Mouse (Mus musculus) testis, adult 2 months (tissue): Measurements from ENCODE around the gene Il6ra. TPM values are rescaled to one million over a fixed set of nuclear protein-coding genes. Genes with fewer than 3 reads are reported as not detected.

Experiments
- H3K27ac ChIP-seq: fragments of 200-500 bp; 2 replicates; pipeline ENCODE4 v1.5.1; 2012; ENCODE audit warnings: low read depth, low read length; ENCODE audit not compliant: control insufficient read depth, insufficient read depth
- H3K27me3 ChIP-seq: fragments of 200-500 bp; 2 replicates; pipeline ENCODE4 v1.6.1; 2012; ENCODE audit warnings: mild to moderate bottlenecking, low read length, moderate library complexity; ENCODE audit not compliant: control insufficient read depth, insufficient read depth
- H3K36me3 ChIP-seq: fragments of 200-500 bp; 2 replicates; pipeline ENCODE4 v1.6.1; 2012; ENCODE audit warnings: mild to moderate bottlenecking, low read length; ENCODE audit not compliant: control insufficient read depth, insufficient read depth
- H3K4me1 ChIP-seq: fragments of 200-500 bp; 2 replicates; pipeline ENCODE4 v1.6.1; 2012; ENCODE audit warnings: low read length; ENCODE audit not compliant: control insufficient read depth, insufficient read depth
- H3K4me3 ChIP-seq: fragments of 200-500 bp; 2 replicates; pipeline ENCODE4 v1.5.1; 2012; ENCODE audit warnings: low read depth, mild to moderate bottlenecking, low read length, moderate library complexity, mixed read lengths; ENCODE audit not compliant: control insufficient read depth
- CTCF ChIP-seq: fragments of 200-500 bp; IDR thresholded peaks from 2 replicates; pipeline ENCODE4 v1.5.1; 2012; ENCODE audit warnings: low read depth, mild to moderate bottlenecking, inconsistent platforms, low read length, moderate library complexity; ENCODE audit not compliant: control insufficient read depth, insufficient read depth, insufficient replicate concordance
- POLR2A ChIP-seq: fragments of 200-500 bp; IDR thresholded peaks from 2 replicates; pipeline ENCODE4 v1.6.1; 2012; ENCODE audit warnings: low read depth, mild to moderate bottlenecking, inconsistent platforms, low read length, moderate library complexity; ENCODE audit not compliant: control insufficient read depth
- polyA plus RNA-seq: library from polyadenylated mRNA; depleted of rRNA; stranded (reverse); fragments of >200 nt; gene quantifications from 2 replicates; pipeline ENCODE4 v1.2.3, GENCODE M21; 2012

Gene Il6ra
- polyA plus RNA-seq, 1 experiment, result 1.1 TPM

GRCm38 (mm10) chr3:89932925-89933324, 19.9 kb upstream of the Il6ra start:
- Histone ChIP-seq H3K36me3 (no peaks in the 10 kb centered on the region), H3K4me3 (no peak overlapping the region), H3K27me3 (no peaks in the 10 kb centered on the region), H3K4me1 (no peaks in the 10 kb centered on the region), H3K27ac (no peak overlapping the region)
- TF ChIP-seq POLR2A (no peak), CTCF (no peak)

GRCm38 (mm10) chr3:89928956-89929355, 16.0 kb upstream of the Il6ra start:
- H3K4me1 ChIP-seq, result no peaks in the 10 kb centered on the region
- no peaks in the 10 kb centered on the region for H3K27me3 ChIP-seq
- no peak overlapping the region for H3K27ac ChIP-seq
- H3K36me3 ChIP-seq, result no peaks in the 10 kb centered on the region
- H3K4me3 ChIP-seq, result no peak overlapping the region
- no peak for TF ChIP-seq CTCF
- TF ChIP-seq POLR2A, result no peak

GRCm38 (mm10) chr3:89926440-89926839, 13.4 kb upstream of the Il6ra start:
- H3K4me1 ChIP-seq, result no peaks in the 10 kb centered on the region
- no peaks in the 10 kb centered on the region for H3K36me3 ChIP-seq
- H3K4me3 ChIP-seq, result no peak overlapping the region
- H3K27me3 ChIP-seq, result no peaks in the 10 kb centered on the region
- TF ChIP-seq CTCF (no peak), POLR2A (no peak)
- no peak overlapping the region for H3K27ac ChIP-seq

DNA sequence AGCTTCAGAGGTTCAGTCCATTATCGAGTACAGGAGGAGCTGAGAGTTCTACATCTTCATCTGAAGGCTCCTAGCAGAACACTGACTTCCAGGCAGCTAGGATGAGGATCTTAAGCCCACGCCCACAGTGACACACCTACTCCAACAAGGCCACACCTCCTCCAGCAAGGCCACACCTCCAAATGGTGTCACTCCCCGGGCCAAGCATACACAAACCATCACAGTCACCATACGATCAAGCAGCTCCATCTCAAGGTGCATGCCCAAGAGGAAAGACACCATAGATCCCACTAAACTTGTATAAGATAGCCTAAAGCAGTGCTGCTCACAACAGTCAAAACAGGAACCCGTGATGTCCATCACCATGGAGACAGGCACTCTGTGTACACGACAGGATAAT, 7.7 kb upstream of the Il6ra start:
- no peaks in the 10 kb centered on the region for H3K4me1 ChIP-seq
- no peak overlapping the region for H3K4me3 ChIP-seq
- no peaks in the 10 kb centered on the region for H3K27me3 ChIP-seq
- H3K27ac ChIP-seq, result no peak overlapping the region
- no peaks in the 10 kb centered on the region for H3K36me3 ChIP-seq
- no peak for TF ChIP-seq CTCF

DNA sequence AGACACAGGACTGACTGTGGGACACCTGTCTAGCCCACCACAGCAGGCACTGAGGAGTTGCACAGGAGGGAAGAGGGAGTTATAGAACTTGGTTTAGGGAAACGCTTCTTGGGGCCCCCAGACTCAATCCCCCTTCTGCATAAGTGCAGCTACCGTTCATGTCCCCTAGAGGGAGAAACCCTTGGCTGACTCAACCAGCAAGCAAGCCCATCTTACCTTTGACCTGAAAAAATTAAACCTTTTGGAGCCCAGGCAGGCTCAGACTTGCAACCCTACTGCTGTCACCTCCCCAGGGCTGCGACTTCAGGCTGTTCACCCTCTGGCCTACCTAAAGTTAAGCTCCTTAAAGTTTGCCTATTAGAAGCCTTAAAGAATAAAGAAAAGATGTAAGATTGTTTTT, 4.4 kb upstream of the Il6ra start:
- H3K4me1 ChIP-seq, result peaks cover 7% of the 10 kb centered on the region
- no peak overlapping the region for H3K27ac ChIP-seq
- TF ChIP-seq CTCF (no peak), POLR2A (no peak)
- no peak overlapping the region for H3K4me3 ChIP-seq
- H3K27me3 ChIP-seq, result no peaks in the 10 kb centered on the region
- H3K36me3 ChIP-seq, result no peaks in the 10 kb centered on the region

- Histone ChIP-seq H3K27ac (no peak overlapping the region), H3K36me3 (no peaks in the 10 kb centered on the region), H3K4me3 (no peak overlapping the region), H3K27me3 (no peaks in the 10 kb centered on the region), H3K4me1 (peaks cover 12% of the 10 kb centered on the region)
- TF ChIP-seq CTCF, result no peak
- TF ChIP-seq POLR2A, result no peak
Observed at GRCm38 (mm10) chr3:89916622-89917021, 3.6 kb upstream of the Il6ra start.

GRCm38 (mm10) chr3:89914700-89915099, 1.7 kb upstream of the Il6ra start:
- no peak for TF ChIP-seq POLR2A
- no peak for TF ChIP-seq CTCF
- no peak overlapping the region for H3K27ac ChIP-seq
- H3K36me3 ChIP-seq, result no peaks in the 10 kb centered on the region
- H3K27me3 ChIP-seq, result no peaks in the 10 kb centered on the region
- H3K4me3 ChIP-seq, result no peak overlapping the region
- H3K4me1 ChIP-seq, result peaks cover 12% of the 10 kb centered on the region

GRCm38 (mm10) chr3:89912108-89912542, 871 bp downstream of the Il6ra start:
- TF ChIP-seq POLR2A (no peak), CTCF (no peak)
- Histone ChIP-seq H3K27me3 (no peaks in the 10 kb centered on the region), H3K27ac (peak overlapping the region; percentile 71), H3K36me3 (no peaks in the 10 kb centered on the region), H3K4me3 (peak overlapping the region; percentile 85; the same call in 1 of the 2 replicates), H3K4me1 (peaks cover 12% of the 10 kb centered on the region)
